Mouse (Mus musculus): ENCODE measurements around the gene Wwox.

GRCm38 (mm10) chr8:114463305-114463704 lies 23.9 kb downstream of the Wwox start:
- TF ChIP-seq CTCF (IDR thresholded peaks at IDR 0.05; ENCODE audit: low read depth, low read length) (no peak), POLR2A (IDR thresholded peaks at IDR 0.05; ENCODE audit: insufficient read depth, low read length) (no peak)

Data from ES-Bruce4 (cell line).